Mouse (Mus musculus): ENCODE data around the gene Hspb6. TPM values are rescaled to one million over a fixed set of nuclear protein-coding genes. Genes with fewer than 3 reads are reported as not detected.
A peak's percentile ranks its signal among the peaks of the same experiment; 100 is the strongest.

The Hspb6 gene
- total RNA-seq, 2 experiments from 2014 or later: 720 to 731 TPM

GRCm38 (mm10) chr7:30581547-30581946, 29.6 kb downstream of the Hspb6 start:
- intact Hi-C loops (cut with DNase I): loop anchor here (10.0 kb wide), 1 partner anchor 373 kb away; the partner anchor contains the start of gene Usf2
- DNase-seq (ENCODE audit: low spot score): no peak

DNA sequence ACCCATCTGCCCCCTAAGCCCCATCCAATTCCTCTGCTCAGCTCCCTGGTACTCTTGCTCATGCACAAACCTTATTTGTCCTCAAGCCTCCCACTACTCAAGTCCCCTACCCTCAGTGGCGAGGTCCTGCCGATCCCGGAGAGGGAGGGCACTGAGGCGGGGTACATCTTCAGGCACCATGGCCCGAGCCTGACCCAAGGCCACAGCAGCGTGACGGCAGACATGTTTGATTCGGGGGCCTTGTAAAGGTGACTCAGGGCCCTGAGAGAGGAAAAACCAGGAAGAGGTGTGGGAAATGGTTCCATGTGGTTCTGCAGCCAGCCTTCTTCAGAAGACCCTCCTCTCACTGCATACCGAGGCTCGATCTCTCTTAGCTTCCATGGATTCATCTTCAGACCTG, 32.4 kb downstream of the Hspb6 start:
- intact Hi-C loops (cut with DNase I): loop anchor here (10.0 kb wide), 1 partner anchor 370 kb away; the partner anchor contains the start of gene Usf2
- DNase-seq (ENCODE audit: low spot score): no peak

- intact Hi-C loops (cut with DNase I): loop anchor here (5.0 to 10.0 kb wide), 2 partner anchors 82 to 370 kb away; partner anchors contain the start of gene Usf2
- no peak for DNase-seq (ENCODE audit: low spot score)
Observed at GRCm38 (mm10) chr7:30585170-30585569, 33.2 kb downstream of the Hspb6 start.

- intact Hi-C loops (cut with DNase I): loop anchor here (1.0 to 10.0 kb wide), 3 partner anchors 21 to 368 kb away; partner anchors contain the start of genes Igflr1 and Usf2
- DNase-seq (ENCODE audit: low spot score): no peak
Observed at GRCm38 (mm10) chr7:30586455-30587020, 34.6 kb downstream of the Hspb6 start.

GRCm38 (mm10) chr7:30587842-30588667, 36.1 kb downstream of the Hspb6 start:
- intact Hi-C loops (cut with DNase I): loop anchor here (5.0 to 10.0 kb wide), 2 partner anchors 79 to 367 kb away; partner anchors contain the start of gene Usf2
- peak; percentile 16 for DNase-seq (ENCODE audit: low spot score)

- intact Hi-C loops (cut with DNase I): loop anchor here (1.0 to 10.0 kb wide), 3 partner anchors 24 to 366 kb away; partner anchors contain the start of gene Usf2
- DNase-seq (ENCODE audit: low spot score): peak; percentile 97
Observed at GRCm38 (mm10) chr7:30588676-30589434, 36.9 kb downstream of the Hspb6 start, which contains the start of gene Kmt2b. Gene Kmt2b, minus strand, starts transcription at chr7:30588726.

GRCm38 (mm10) chr7:30589435-30590301, 37.7 kb downstream of the Hspb6 start:
- peak; percentile 63 for DNase-seq (ENCODE audit: low spot score)
- intact Hi-C loops (cut with DNase I): loop anchor here (1.0 to 10.0 kb wide), 5 partner anchors 15 to 365 kb away; partner anchors contain the start of genes Ffar1 and Usf2

GRCm38 (mm10) chr7:30590927-30591604, 39.1 kb downstream of the Hspb6 start:
- intact Hi-C loops (cut with DNase I): loop anchor here (2.0 to 5.0 kb wide), 2 partner anchors 14 to 271 kb away; partner anchors contain the start of gene Ffar1

GRCm38 (mm10) chr7:30591605-30591951, 39.6 kb downstream of the Hspb6 start:
- intact Hi-C loops (cut with DNase I): loop anchor here (2.0 to 5.0 kb wide), 2 partner anchors 13 to 271 kb away; partner anchors contain the start of gene Ffar1
- DNase-seq (ENCODE audit: low spot score): no peak

More at GRCm38 (mm10) chr7:30590927-30591604, 39.1 kb downstream of the Hspb6 start:
- DNase-seq (ENCODE audit: low spot score): no peak

DNA sequence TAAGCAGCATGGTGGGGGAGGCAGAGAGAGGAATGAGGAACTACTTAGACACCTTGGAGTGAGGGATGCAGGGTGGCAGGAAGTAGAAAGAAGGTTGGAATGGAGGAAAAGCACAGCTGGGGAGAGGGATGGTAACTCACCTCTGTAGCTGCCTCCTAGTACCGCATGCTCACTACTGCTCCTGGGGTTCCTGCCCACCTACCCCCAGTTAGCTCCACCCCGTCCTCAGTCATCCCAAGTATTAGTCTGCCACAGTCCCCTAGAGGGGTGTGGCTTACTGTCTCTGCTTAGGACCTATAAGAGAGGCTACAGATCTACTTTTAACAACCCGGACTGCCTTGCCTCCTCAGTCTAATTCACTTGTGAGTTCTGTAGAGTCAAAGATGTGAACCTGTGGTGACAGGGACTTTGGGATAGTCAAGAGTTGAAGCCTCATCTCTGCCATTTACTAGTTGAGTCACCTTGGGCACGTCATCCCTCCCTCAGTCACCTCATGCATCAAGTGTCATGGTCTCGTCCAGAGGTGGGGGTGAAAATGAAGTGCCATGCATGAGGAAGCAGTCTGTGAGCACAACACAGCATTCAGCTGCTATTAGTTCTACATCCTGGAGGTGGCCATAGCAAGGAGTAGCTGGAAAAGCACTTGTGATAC, 40.9 kb downstream of the Hspb6 start:
- no peak for DNase-seq (ENCODE audit: low spot score)
- intact Hi-C loops (cut with DNase I): loop anchor here (5.0 kb wide), 1 partner anchor 269 kb away; the partner anchor contains the start of gene Ffar1

DNA sequence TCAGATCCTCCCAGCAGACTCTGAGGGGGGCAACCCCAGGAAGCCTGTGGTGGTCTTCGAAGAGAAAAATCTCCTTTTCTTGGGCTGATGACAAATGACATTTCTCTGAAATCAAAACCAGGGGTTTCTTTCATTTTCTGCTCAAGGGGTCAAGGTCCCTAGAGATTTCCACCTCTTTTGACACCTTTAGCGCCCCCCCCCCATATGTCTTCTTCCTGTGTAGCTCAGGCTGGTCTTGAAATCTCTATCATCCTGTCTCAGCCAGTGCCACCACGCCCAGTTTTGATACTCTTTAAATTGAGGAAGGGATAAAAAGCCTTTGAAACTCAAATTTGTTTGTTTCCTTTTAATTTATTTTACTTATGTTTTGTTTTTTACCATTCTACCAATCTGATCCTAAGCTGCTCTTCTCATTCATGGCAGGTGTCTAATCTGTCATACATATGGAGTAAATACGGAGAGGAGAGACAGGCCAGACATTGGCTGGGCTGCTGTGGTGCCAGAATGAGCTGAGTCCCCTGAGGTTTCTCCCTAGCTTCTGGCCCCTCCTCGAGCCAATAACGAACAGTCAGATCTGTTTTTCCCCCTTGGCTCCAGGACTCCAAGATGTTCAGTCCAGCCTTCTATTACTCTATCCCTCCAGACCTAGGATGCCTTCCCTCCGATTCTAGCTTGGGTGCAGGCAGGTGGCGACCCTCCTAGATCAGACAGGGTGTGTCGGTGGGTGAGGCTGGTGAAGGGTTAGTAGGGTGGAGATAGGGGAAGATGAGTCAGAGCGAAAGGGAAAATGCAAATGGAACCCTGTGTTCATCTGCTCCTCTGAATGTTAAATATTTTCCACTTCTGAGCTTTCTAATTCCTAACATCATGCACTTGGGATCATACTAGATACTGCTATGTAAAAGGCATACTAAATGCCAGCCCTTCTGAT, 41.9 kb downstream of the Hspb6 start:
- no peak for DNase-seq (ENCODE audit: low spot score)
- intact Hi-C loops (cut with DNase I): loop anchor here (5.0 kb wide), 1 partner anchor 268 kb away; the partner anchor contains the start of gene Ffar1

GRCm38 (mm10) chr7:30594510-30595024, 42.6 kb downstream of the Hspb6 start:
- intact Hi-C loops (cut with DNase I): loop anchor here (5.0 kb wide), 1 partner anchor 268 kb away; the partner anchor contains the start of gene Ffar1
- DNase-seq (ENCODE audit: low spot score): no peak

DNA sequence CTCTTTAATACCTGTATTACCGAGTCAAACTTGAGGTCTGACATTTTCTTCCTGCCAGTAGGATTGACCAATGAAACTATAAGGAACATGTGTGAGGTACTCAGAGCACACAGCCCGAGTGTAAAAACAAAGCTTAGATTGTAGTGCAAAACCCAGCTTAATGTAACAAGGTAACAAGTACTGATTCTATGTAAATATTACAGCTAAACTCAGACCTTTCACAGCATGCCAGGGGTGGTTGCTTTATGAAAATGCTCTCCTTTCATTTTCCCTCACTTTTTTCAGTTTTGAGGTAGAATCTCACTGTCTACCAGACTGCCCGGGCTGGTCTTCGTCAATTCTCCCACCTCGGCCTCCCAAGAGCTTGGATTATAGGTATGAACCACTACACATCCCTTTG, 44.1 kb downstream of the Hspb6 start:
- intact Hi-C loops (cut with DNase I): no loop called here
- DNase-seq (ENCODE audit: low spot score): no peak

DNA sequence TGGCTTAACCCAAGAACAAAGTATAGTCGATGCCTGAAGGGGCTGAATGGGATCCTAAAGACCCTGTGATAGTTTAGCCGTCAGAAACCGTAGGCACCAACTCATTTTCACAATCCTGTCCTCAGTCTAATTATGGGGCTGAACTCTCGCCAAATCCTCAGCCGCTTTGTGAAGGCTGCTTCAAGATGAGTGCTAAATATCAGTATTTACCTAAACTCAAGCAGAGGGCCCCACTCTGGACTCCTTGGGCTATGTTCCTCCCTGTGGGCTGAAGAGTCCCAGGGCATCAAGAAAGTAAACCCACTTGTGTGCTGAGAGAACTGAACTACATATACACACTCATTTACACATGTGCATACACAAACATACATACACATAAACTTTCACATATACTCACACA, 44.8 kb downstream of the Hspb6 start:
- DNase-seq (ENCODE audit: low spot score): no peak
- intact Hi-C loops (cut with DNase I): no loop called here

DNA sequence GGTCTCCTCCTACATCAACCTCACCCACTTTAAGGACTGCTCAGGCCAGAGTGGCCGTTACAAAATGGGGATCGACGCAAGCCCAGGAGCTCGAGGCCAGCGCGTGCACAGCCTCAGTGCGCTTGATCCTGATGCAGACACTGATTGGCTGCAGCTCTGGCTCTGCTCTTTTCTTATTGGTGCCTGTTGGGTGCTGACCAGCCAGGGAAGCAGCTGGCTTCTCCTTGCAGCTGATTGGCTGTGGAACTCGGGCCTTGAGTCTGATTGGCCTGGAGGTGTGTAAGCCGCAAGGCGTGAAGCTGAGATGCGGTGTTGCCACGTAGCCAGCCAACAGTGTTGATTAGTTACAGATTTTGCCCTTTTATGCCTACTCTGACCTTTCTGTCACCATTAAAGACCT, 46.8 kb downstream of the Hspb6 start, which contains the start of gene Zbtb32:
TSS of gene Zbtb32 (minus strand) at position 124 of the 400 bp plus-strand sequence.
- DNase-seq (ENCODE audit: low spot score): no peak
- intact Hi-C loops (cut with DNase I): no loop called here

- DNase-seq (ENCODE audit: low spot score): peak; percentile 70
- intact Hi-C loops (cut with DNase I): no loop called here
Observed at GRCm38 (mm10) chr7:30599933-30600353, 48.0 kb downstream of the Hspb6 start.
